Mouse (Mus musculus) heart, postnatal 0 days (tissue): ENCODE measurements around the gene Mt3. TPM values are rescaled to one million over a fixed set of nuclear protein-coding genes. Genes with fewer than 3 reads are reported as not detected.

ENCODE experiments used
- ATAC-seq: fragments of 200-750 bp; cut with Nextera tagmentation; 2 replicates; pipeline ENCODE4 v1.8.0; 2017; ENCODE audit warnings: low read depth, moderate number of reproducible peaks, moderate library complexity; ENCODE audit not compliant: insufficient read depth
- DNase-seq: peaks from one replicate; pipeline ENCODE4 v3.0.0-alpha.2; 2016; ENCODE audit warnings: low spot score
- H3K27ac ChIP-seq: fragments of 300-500 bp; sonication (generic); 2 replicates; pipeline ENCODE4 v1.5.1; 2014; ENCODE audit warnings: low read depth, mild to moderate bottlenecking
- H3K27me3 ChIP-seq: fragments of 300-500 bp; sonication (generic); 2 replicates; pipeline ENCODE4 v1.6.1; 2014; ENCODE audit warnings: low read length, mixed read lengths; ENCODE audit not compliant: control insufficient read depth, insufficient read depth
- H3K36me3 ChIP-seq: fragments of 300-500 bp; sonication (generic); replicated peaks from 2 replicates; pipeline ENCODE4 v1.6.1; 2014; ENCODE audit warnings: low read length, mixed read lengths; ENCODE audit not compliant: control insufficient read depth, insufficient read depth
- H3K4me1 ChIP-seq: fragments of 300-500 bp; sonication (generic); 2 replicates; pipeline ENCODE4 v1.6.1; 2014; ENCODE audit warnings: antibody characterized with exemption; ENCODE audit not compliant: control insufficient read depth, insufficient read depth
- H3K4me2 ChIP-seq: fragments of 300-500 bp; sonication (generic); 2 replicates; pipeline ENCODE4 v1.6.1; 2014; ENCODE audit warnings: low read depth, mild to moderate bottlenecking, low read length, moderate library complexity
- H3K4me3 ChIP-seq: fragments of 300-500 bp; sonication (generic); 2 replicates; pipeline ENCODE4 v1.5.1; 2014; ENCODE audit warnings: low read depth, low read length
- H3K9ac ChIP-seq: fragments of 300-500 bp; sonication (generic); replicated peaks from 2 replicates; pipeline ENCODE4 v1.6.1; 2014; ENCODE audit warnings: low read depth, low read length, mixed read lengths
- H3K9me3 ChIP-seq: fragments of 300-500 bp; sonication (generic); replicated peaks from 2 replicates; pipeline ENCODE4 v1.6.1; 2016; ENCODE audit warnings: low read length; ENCODE audit not compliant: control insufficient read depth
- CTCF ChIP-seq: IDR thresholded peaks from 2 replicates; pipeline ENCODE4 v1.5.1; 2016; ENCODE audit warnings: antibody characterized with exemption, control low read depth, low read depth
- EP300 ChIP-seq: IDR thresholded peaks from 2 replicates; pipeline ENCODE4 v1.6.1; 2016; ENCODE audit warnings: antibody characterized with exemption, low read depth
- WGBS: fragments of 180-500 bp; shearing (Covaris S2); extraction: QIAGEN DNeasy Blood & Tissue Kit; methylation state at CpG from one replicate; pipeline ENCODE4 v1.1.7; 2014; 5-methylcytosine and 5-hydroxymethylcytosine counted together
- polyA plus RNA-seq: library from polyadenylated mRNA; unstranded; fragments of >200 nt; fragmentation: Nextera tagmentation; extraction: Ambion mirVana; gene quantifications from 2 replicates; pipeline ENCODE4 v1.2.1, GENCODE M21; 2015
- total RNA-seq: library from RNA; depleted of rRNA; stranded (reverse); fragments of >200 nt; gene quantifications from 2 replicates; pipeline ENCODE4 v1.2.3, GENCODE M21; 2014; ENCODE audit warnings: low replicate concordance

The Mt3 gene
- total and polyA plus RNA-seq, 2 experiments from 2014 or later, result 67.4 to 217 TPM

DNA sequence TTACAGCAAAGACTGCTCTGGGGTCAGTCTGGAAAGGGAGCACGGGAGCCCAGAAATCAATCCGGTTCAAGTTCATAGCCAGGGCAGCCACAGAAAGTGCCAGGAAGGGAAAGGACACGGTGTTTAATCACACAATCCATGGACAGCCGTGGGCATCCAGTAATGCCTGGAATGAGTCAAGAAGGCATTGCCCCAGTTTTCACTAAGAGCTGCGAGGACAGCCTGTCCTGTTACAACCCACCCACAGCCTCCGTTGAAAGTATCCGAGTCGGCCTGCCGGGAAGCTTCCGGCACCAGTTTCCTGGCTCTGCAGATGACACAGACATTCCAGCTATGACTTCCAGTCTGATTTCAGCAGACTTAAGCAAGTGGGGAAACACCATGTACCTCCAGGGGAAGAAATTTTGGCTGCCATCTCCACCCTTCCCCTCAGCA is 18.9 kb downstream of the Mt3 start:
- peak overlapping the region; percentile 71; the same call in 1 of the 2 replicates for H3K27ac ChIP-seq
- no peak for TF ChIP-seq EP300
- no peak for TF ChIP-seq CTCF
- peaks cover 8% of the 10 kb centered on the region; the same call in 1 of the 2 replicates for H3K4me1 ChIP-seq
- H3K4me2 ChIP-seq, result peak overlapping the region; percentile 68
- no peak for DNase-seq
- peak overlapping the region; percentile 53; the same call in 1 of the 2 replicates for H3K4me3 ChIP-seq
- H3K9me3 ChIP-seq, result no peaks in the 10 kb centered on the region
- H3K36me3 ChIP-seq, result no peaks in the 10 kb centered on the region
- H3K27me3 ChIP-seq, result 0 out of 2 replicates have a peak, but pooled peaks cover 5% of the 10 kb centered on the region
- no peak for ATAC-seq
- 37% methylated on average over 10 of the region's 10 CpGs for WGBS
- H3K9ac ChIP-seq, result no peak overlapping the region

DNA sequence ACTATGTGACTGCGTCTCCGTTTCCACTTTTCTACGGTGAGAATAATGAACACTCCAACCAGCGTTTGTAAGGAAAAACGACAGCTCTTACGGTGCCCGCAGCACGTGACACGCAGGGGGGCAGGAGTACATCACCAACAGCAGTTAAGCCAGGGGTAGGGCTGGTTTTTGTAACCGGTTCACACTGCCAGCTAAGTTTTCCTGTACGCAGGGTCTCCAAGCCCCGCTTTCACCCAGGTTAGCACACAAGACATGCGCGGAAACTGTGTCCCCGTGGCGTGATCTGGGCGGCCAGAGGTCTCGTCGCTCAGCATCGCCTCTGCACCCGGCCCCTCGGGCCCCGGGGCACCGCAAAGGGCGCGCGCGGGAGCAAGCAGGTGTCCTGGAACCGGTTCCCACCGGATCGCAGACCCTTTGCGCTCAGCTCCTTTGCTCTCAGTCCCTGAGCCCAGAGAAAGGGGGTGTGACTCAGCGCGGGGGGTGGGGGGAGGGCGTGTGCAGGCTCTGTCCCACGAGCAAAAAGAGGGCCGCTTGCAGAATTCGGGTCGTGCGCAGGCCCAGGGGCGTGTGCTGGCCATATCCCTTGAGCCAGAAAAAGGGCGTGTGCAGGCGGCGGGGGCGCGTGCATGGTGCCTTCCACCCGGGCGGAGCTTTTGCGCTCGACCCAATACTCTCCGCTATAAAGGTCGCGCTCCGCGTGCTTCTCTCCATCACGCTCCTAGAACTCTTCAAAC is 19.8 kb downstream of the Mt3 start, which contains the start of gene Mt2:
Mt2 (plus strand) TSS at position 590 of the 734 bp plus-strand sequence.
- Histone ChIP-seq H3K9me3 (no peaks in the 10 kb centered on the region), H3K4me2 (peak within 1 kb of the TSS; percentile 68), H3K27ac (peak within 1 kb of the TSS; percentile 71), H3K36me3 (no peaks in the 10 kb centered on the region), H3K9ac (peak within 1 kb of the TSS; percentile 12), H3K4me3 (peak within 1 kb of the TSS; percentile 53), H3K27me3 (0 out of 2 replicates have a peak, but pooled peaks cover 5% of the 10 kb centered on the region), H3K4me1 (peaks cover 8% of the 10 kb centered on the region; the same call in 1 of the 2 replicates)
- under 1% methylated on average over 55 of the region's 56 CpGs for WGBS
- ATAC-seq (peak; percentile 83), DNase-seq (peak; percentile 82)
- 0 out of 2 replicates have a peak, but pooled peaks have one; percentile 39 for TF ChIP-seq EP300
- no peak for TF ChIP-seq CTCF

DNA sequence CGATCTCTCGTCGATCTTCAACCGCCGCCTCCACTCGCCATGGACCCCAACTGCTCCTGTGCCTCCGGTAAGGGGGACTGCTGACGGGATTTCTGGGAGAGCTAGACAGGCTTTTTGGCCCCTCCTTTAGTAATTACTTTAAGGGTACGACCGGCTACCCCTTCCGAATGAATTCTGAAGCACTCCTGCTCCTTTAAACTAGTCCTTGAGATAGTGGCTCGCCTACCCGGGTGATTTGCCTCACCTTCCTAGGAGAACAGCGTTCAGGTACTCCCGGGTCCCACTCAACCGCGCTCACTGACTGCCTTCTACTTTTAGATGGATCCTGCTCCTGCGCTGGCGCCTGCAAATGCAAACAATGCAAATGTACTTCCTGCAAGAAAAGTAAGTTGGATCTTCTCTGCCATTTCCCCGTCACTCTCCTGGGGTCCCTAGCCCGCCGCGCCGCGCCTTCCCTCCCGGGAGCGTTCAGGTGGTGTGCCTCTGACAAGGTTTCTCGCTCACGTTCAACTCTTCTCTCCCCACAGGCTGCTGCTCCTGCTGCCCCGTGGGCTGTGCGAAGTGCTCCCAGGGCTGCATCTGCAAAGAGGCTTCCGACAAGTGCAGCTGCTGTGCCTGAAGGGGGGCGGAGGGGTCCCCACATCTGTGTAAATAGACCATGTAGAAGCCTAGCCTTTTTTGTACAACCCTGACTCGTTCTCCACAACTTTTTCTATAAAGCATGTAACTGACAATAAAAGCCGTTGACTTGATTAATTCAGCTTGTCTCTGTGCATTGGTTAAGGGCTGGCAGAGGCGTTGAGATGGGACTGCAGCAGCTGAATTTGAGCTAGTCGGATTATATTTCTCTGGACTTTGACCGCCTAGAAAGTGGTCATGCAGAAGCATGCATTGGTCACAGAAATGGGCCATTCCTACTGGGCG is 20.7 kb downstream of the Mt3 start:
- peak overlapping the region; percentile 53 for H3K4me3 ChIP-seq
- H3K4me2 ChIP-seq, result peak overlapping the region; percentile 68
- H3K36me3 ChIP-seq, result no peaks in the 10 kb centered on the region
- 0 out of 2 replicates have a peak, but pooled peaks cover 5% of the 10 kb centered on the region for H3K27me3 ChIP-seq
- no peak for DNase-seq
- H3K4me1 ChIP-seq, result peaks cover 8% of the 10 kb centered on the region; the same call in 1 of the 2 replicates
- H3K9ac ChIP-seq, result peak overlapping the region; percentile 12
- WGBS, result 4% methylated on average over 39 of the region's 39 CpGs
- ATAC-seq, result no peak
- TF ChIP-seq EP300, result no peak
- TF ChIP-seq CTCF, result no peak
- no peaks in the 10 kb centered on the region for H3K9me3 ChIP-seq
- peak overlapping the region; percentile 71 for H3K27ac ChIP-seq

DNA sequence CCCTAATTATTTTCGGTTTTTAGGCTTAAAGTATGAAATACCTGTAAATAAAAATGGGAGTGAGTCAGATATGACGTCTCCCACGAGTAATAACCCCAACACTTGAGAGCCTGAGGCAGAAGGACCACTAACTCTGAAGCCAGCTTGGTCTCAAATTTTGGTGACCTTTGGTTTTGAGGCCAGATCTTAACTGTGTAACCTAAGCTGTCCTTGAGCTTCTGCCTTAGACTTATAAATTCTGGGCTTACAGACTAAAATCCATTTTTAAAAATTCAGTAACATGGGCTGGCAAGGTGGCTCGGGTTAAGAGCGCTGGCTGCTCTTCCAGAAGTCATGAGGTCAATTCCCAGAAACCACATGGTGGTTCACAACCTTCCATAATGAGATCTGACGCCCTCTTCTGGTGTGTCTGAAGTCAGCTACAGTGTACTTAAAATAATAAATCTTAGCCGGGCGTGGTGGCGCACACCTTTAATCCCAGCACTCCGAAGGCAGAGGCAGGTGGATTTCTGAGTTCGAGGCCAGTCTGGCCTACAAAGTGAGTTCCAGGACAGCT is 21.5 kb downstream of the Mt3 start:
- Histone ChIP-seq H3K27ac (no peak overlapping the region), H3K36me3 (no peaks in the 10 kb centered on the region), H3K4me3 (no peak overlapping the region), H3K9ac (no peak overlapping the region), H3K4me1 (peaks cover 12% of the 10 kb centered on the region; the same call in 1 of the 2 replicates), H3K9me3 (no peaks in the 10 kb centered on the region), H3K4me2 (peak overlapping the region; percentile 68; the same call in 1 of the 2 replicates), H3K27me3 (0 out of 2 replicates have a peak, but pooled peaks cover 5% of the 10 kb centered on the region)
- DNase-seq (no peak), ATAC-seq (no peak)
- no peak for TF ChIP-seq CTCF
- no peak for TF ChIP-seq EP300
- 66% methylated on average over 11 of the region's 11 CpGs for WGBS
